Mouse (Mus musculus) stomach, postnatal 0 days (tissue): ENCODE measurements around the gene Tomm40l. TPM values are rescaled to one million over a fixed set of nuclear protein-coding genes. Genes with fewer than 3 reads are reported as not detected.
"Not testable (repeated sequence)": the region's sequence is repeated elsewhere in the genome, so short reads cannot be mapped to it uniquely, and the experiment has no call there.

ENCODE experiments used
- ATAC-seq: fragments of 200-750 bp; cut with Nextera tagmentation; 2 replicates; pipeline ENCODE4 v1.8.0; 2017; ENCODE audit not compliant: low FRiP score, low TSS enrichment
- DNase-seq: peaks from one replicate; pipeline ENCODE4 v3.0.0-alpha.2; 2016; ENCODE audit warnings: low spot score
- H3K27ac ChIP-seq: fragments of 300-500 bp; sonication (generic); replicated peaks from 2 replicates; pipeline ENCODE4 v1.5.1; 2014; ENCODE audit warnings: mild to moderate bottlenecking, control low read depth
- H3K27me3 ChIP-seq: fragments of 300-500 bp; sonication (generic); 2 replicates; pipeline ENCODE4 v1.6.1; 2014; ENCODE audit warnings: low read length; ENCODE audit not compliant: control insufficient read depth, insufficient read depth
- H3K36me3 ChIP-seq: fragments of 300-500 bp; sonication (generic); 2 replicates; pipeline ENCODE4 v1.6.1; 2014; ENCODE audit warnings: low read length, mixed read lengths; ENCODE audit not compliant: control insufficient read depth, insufficient read depth
- H3K4me1 ChIP-seq: fragments of 300-500 bp; sonication (generic); replicated peaks from 2 replicates; pipeline ENCODE4 v1.6.1; 2014; ENCODE audit warnings: antibody characterized with exemption; ENCODE audit not compliant: control insufficient read depth, insufficient read depth
- H3K4me2 ChIP-seq: fragments of 300-500 bp; sonication (generic); replicated peaks from 2 replicates; pipeline ENCODE4 v1.6.1; 2014; ENCODE audit warnings: low read depth, mild to moderate bottlenecking, control low read depth, moderate library complexity
- H3K4me3 ChIP-seq: fragments of 300-500 bp; sonication (generic); 2 replicates; pipeline ENCODE4 v1.5.1; 2014; ENCODE audit warnings: low read depth, low read length, control low read depth
- H3K9ac ChIP-seq: fragments of 300-500 bp; sonication (generic); 2 replicates; pipeline ENCODE4 v1.6.1; 2014; ENCODE audit warnings: mild to moderate bottlenecking, low read length, control low read depth, mixed read lengths
- H3K9me3 ChIP-seq: fragments of 300-500 bp; sonication (generic); 2 replicates; pipeline ENCODE4 v1.6.1; 2016; ENCODE audit warnings: low read length; ENCODE audit not compliant: control insufficient read depth
- CTCF ChIP-seq: IDR thresholded peaks from 2 replicates; pipeline ENCODE4 v1.5.1; 2016; ENCODE audit warnings: antibody characterized with exemption, low read depth, mild to moderate bottlenecking, moderate library complexity
- EP300 ChIP-seq: optimal IDR thresholded peaks from 2 replicates; pipeline ENCODE3; 2016; ENCODE audit warnings: antibody characterized with exemption
- WGBS: fragments of 180-500 bp; shearing (Covaris S2); extraction: QIAGEN DNeasy Blood & Tissue Kit; methylation state at CpG from one replicate; pipeline ENCODE4 v1.1.7; 2014; 5-methylcytosine and 5-hydroxymethylcytosine counted together
- polyA plus RNA-seq: library from polyadenylated mRNA; unstranded; fragments of >200 nt; fragmentation: Nextera tagmentation; extraction: Ambion mirVana; gene quantifications from 2 replicates; pipeline ENCODE4 v1.2.1, GENCODE M21; 2015

The Tomm40l gene
- polyA plus RNA-seq, 1 experiment from 2014 or later, result 19.6 TPM

GRCm38 (mm10) chr1:171247916-171248315 is 25.6 kb upstream of the Tomm40l start:
- Histone ChIP-seq H3K27me3 (no peaks in the 10 kb centered on the region), H3K9ac (peak overlapping the region; percentile 55), H3K9me3 (no peaks in the 10 kb centered on the region), H3K4me2 (peak overlapping the region; percentile 58), H3K36me3 (no peaks in the 10 kb centered on the region), H3K4me3 (0 out of 2 replicates have a peak overlapping the region, but pooled peaks have one; percentile 81), H3K27ac (peak overlapping the region; percentile 90), H3K4me1 (peaks cover 10% of the 10 kb centered on the region)
- ATAC-seq (no peak), DNase-seq (no peak)
- WGBS, result 20% methylated on average over 4 of the region's 4 CpGs
- TF ChIP-seq CTCF, result no peak
- TF ChIP-seq EP300, result no peak

GRCm38 (mm10) chr1:171247453-171247841 is 25.1 kb upstream of the Tomm40l start:
- H3K4me1 ChIP-seq, result peaks cover 10% of the 10 kb centered on the region
- no peaks in the 10 kb centered on the region for H3K36me3 ChIP-seq
- no peaks in the 10 kb centered on the region for H3K9me3 ChIP-seq
- DNase-seq (no peak), ATAC-seq (no peak)
- peak overlapping the region; percentile 90 for H3K27ac ChIP-seq
- H3K27me3 ChIP-seq, result no peaks in the 10 kb centered on the region
- TF ChIP-seq CTCF (no peak), EP300 (no peak)
- peak overlapping the region; percentile 58 for H3K4me2 ChIP-seq
- WGBS, result 8% methylated on average over 13 of the region's 13 CpGs
- H3K9ac ChIP-seq, result peak overlapping the region; percentile 55
- H3K4me3 ChIP-seq, result peak overlapping the region; percentile 81

GRCm38 (mm10) chr1:171246709-171247452 is 24.6 kb upstream of the Tomm40l start:
- Histone ChIP-seq H3K9me3 (no peaks in the 10 kb centered on the region), H3K4me3 (peak overlapping the region; percentile 81), H3K9ac (peak overlapping the region; percentile 89), H3K4me1 (peaks cover 10% of the 10 kb centered on the region), H3K27me3 (no peaks in the 10 kb centered on the region), H3K27ac (peak overlapping the region; percentile 90), H3K4me2 (peak overlapping the region; percentile 78), H3K36me3 (no peaks in the 10 kb centered on the region)
- TF ChIP-seq CTCF (peak; percentile 96), EP300 (no peak)
- WGBS, result under 1% methylated on average over 41 of the region's 41 CpGs
- ATAC-seq, result peak; percentile 94
- DNase-seq, result peak; percentile 98

- Histone ChIP-seq H3K36me3 (no peaks in the 10 kb centered on the region), H3K9ac (no peak overlapping the region), H3K27me3 (no peaks in the 10 kb centered on the region), H3K4me2 (no peak overlapping the region), H3K9me3 (no peaks in the 10 kb centered on the region), H3K27ac (no peak overlapping the region), H3K4me1 (peaks cover 10% of the 10 kb centered on the region), H3K4me3 (no peak overlapping the region)
- 80% methylated on average over 8 of the region's 8 CpGs for WGBS
- TF ChIP-seq EP300 (no peak), CTCF (no peak)
- no peak for DNase-seq
- no peak for ATAC-seq
Measured at GRCm38 (mm10) chr1:171245353-171245752, 23.0 kb upstream of the Tomm40l start.

- H3K4me1 ChIP-seq, H3K9ac ChIP-seq, H3K4me2 ChIP-seq, H3K27me3 ChIP-seq, H3K4me3 ChIP-seq, H3K9me3 ChIP-seq, DNase-seq, H3K27ac ChIP-seq, ATAC-seq: not testable (repeated sequence)
- 79% methylated on average over 12 of the region's 12 CpGs for WGBS
- H3K36me3 ChIP-seq, result peaks cover 12% of the 10 kb centered on the region
- peak; percentile 46 for TF ChIP-seq CTCF
Measured at GRCm38 (mm10) chr1:171241952-171242351, 19.6 kb upstream of the Tomm40l start.

- Histone ChIP-seq H3K27ac (peak overlapping the region; percentile 75), H3K4me3 (no peak overlapping the region), H3K4me2 (no peak overlapping the region), H3K27me3 (no peaks in the 10 kb centered on the region), H3K9me3 (no peaks in the 10 kb centered on the region), H3K36me3 (peaks cover 20% of the 10 kb centered on the region), H3K9ac (no peak overlapping the region), H3K4me1 (no peaks in the 10 kb centered on the region)
- ATAC-seq (no peak), DNase-seq (no peak)
- TF ChIP-seq CTCF (no peak), EP300 (no peak)
- WGBS, result 88% methylated on average over 10 of the region's 10 CpGs
Measured at GRCm38 (mm10) chr1:171240911-171241310, 18.6 kb upstream of the Tomm40l start.
